Mouse (Mus musculus) gonadal fat pad, adult 2 months (tissue): ENCODE data around the gene Slc35e4. TPM values are rescaled to one million over a fixed set of nuclear protein-coding genes. Genes with fewer than 3 reads are reported as not detected.
"Not testable (repeated sequence)": the region's sequence is repeated elsewhere in the genome, so short reads cannot be mapped to it uniquely, and the experiment has no call there.

ENCODE experiments used
- DNase-seq: peaks from one replicate; pipeline ENCODE4 v3.0.0-alpha.2; 2012; ENCODE audit warnings: low read depth
- polyA plus RNA-seq: library from polyadenylated mRNA; depleted of rRNA; stranded (reverse); fragments of >200 nt; gene quantifications from 2 replicates; pipeline ENCODE4 v1.2.3, GENCODE M21; 2012

The Slc35e4 gene
- polyA plus RNA-seq, 1 experiment, result 9.6 TPM

GRCm38 (mm10) chr11:3913316-3914108 is 952 bp downstream of the Slc35e4 start:
- peak; percentile 56 for DNase-seq

- DNase-seq, result no peak
These were observed 1.6 kb downstream of the Slc35e4 start for GRCm38 (mm10) chr11:3912875-3913271.

GRCm38 (mm10) chr11:3912100-3912874 is 2.2 kb downstream of the Slc35e4 start:
- DNase-seq, result no peak

- not testable (repeated sequence) for DNase-seq
These were observed 3.0 kb downstream of the Slc35e4 start for GRCm38 (mm10) chr11:3911440-3911839.

GRCm38 (mm10) chr11:3910513-3911310 is 3.8 kb downstream of the Slc35e4 start:
- DNase-seq, result no peak

- DNase-seq, result no peak
These were observed 5.2 kb downstream of the Slc35e4 start for GRCm38 (mm10) chr11:3909236-3909635.

- DNase-seq, result no peak
These were observed 9.0 kb downstream of the Slc35e4 start for GRCm38 (mm10) chr11:3905446-3905845.

- DNase-seq, result no peak
These were observed 9.8 kb downstream of the Slc35e4 start for GRCm38 (mm10) chr11:3904673-3905072.

GRCm38 (mm10) chr11:3903046-3903445 is 11.4 kb downstream of the Slc35e4 start:
- DNase-seq, result peak; percentile 90

- peak; percentile 92 for DNase-seq
These were observed 11.9 kb downstream of the Slc35e4 start for GRCm38 (mm10) chr11:3902516-3902915.

GRCm38 (mm10) chr11:3900296-3900695 is 14.2 kb downstream of the Slc35e4 start:
- DNase-seq, result no peak

GRCm38 (mm10) chr11:3895933-3896332 is 18.5 kb downstream of the Slc35e4 start:
- no peak for DNase-seq

- no peak for DNase-seq
These were observed 19.0 kb downstream of the Slc35e4 start for GRCm38 (mm10) chr11:3895458-3895857.

- DNase-seq, result no peak
These were observed 19.8 kb downstream of the Slc35e4 start, which contains the start of the genes 4921536K21Rik and Dusp18 for GRCm38 (mm10) chr11:3894406-3895281. Gene 4921536K21Rik (minus strand): TSS chr11:3895098. Gene Dusp18 (plus strand): TSS chr11:3895240.

GRCm38 (mm10) chr11:3893970-3894369 is 20.5 kb downstream of the Slc35e4 start:
- DNase-seq, result no peak

GRCm38 (mm10) chr11:3887331-3887730 is 27.1 kb downstream of the Slc35e4 start:
- DNase-seq, result peak; percentile 90

- DNase-seq, result no peak
These were observed 30.8 kb downstream of the Slc35e4 start for GRCm38 (mm10) chr11:3883711-3884110.

GRCm38 (mm10) chr11:3879836-3880235 is 34.6 kb downstream of the Slc35e4 start:
- no peak for DNase-seq

GRCm38 (mm10) chr11:3878660-3879059 is 35.8 kb downstream of the Slc35e4 start:
- DNase-seq, result no peak

GRCm38 (mm10) chr11:3876419-3876818 is 38.0 kb downstream of the Slc35e4 start:
- DNase-seq, result no peak

GRCm38 (mm10) chr11:3864343-3864742 is 50.1 kb downstream of the Slc35e4 start:
- DNase-seq, result no peak
